Mouse (Mus musculus) 3T3-L1 (cell line): ENCODE data around the gene Atp2a2.
A peak's percentile ranks its signal among the peaks of the same experiment; 100 is the strongest.
"Not testable (repeated sequence)": the region's sequence is repeated elsewhere in the genome, so short reads cannot be mapped to it uniquely, and the experiment has no call there.

Experiments used
- DNase-seq: peaks from one replicate; pipeline ENCODE4 v3.0.0-alpha.2; 2015; ENCODE audit warnings: low read depth, low spot score

Atp2a2 gene

GRCm38 (mm10) chr5:122453188-122453587 is 48.8 kb downstream of the Atp2a2 start:
- no peak for DNase-seq

GRCm38 (mm10) chr5:122452194-122452593 is 49.8 kb downstream of the Atp2a2 start:
- no peak for DNase-seq

DNA sequence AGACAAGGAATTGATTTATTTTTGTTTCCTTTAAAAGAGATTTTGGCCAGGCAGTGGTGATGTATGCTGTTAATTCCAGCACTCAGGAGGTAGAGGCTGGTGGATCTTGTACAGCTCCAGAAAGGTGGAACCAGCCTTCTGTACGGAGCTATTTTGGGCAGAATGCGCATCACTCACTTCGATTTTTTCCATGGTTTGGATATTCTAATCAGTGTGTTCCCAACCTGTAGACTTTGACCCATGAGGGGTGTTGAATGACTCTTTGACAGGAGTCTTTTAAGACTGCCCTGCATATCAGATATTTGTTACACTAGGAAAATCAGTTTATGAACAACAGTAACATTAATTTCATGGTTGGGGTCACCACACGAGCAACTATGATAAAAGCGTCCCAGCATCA is 50.7 kb downstream of the Atp2a2 start:
- DNase-seq, result no peak

- DNase-seq, result no peak
Observed at GRCm38 (mm10) chr5:122450913-122451317, 51.1 kb downstream of the Atp2a2 start.

- DNase-seq, result no peak
Observed at GRCm38 (mm10) chr5:122449946-122450345, 52.1 kb downstream of the Atp2a2 start.

GRCm38 (mm10) chr5:122448869-122449268 is 53.2 kb downstream of the Atp2a2 start:
- DNase-seq, result no peak

DNA sequence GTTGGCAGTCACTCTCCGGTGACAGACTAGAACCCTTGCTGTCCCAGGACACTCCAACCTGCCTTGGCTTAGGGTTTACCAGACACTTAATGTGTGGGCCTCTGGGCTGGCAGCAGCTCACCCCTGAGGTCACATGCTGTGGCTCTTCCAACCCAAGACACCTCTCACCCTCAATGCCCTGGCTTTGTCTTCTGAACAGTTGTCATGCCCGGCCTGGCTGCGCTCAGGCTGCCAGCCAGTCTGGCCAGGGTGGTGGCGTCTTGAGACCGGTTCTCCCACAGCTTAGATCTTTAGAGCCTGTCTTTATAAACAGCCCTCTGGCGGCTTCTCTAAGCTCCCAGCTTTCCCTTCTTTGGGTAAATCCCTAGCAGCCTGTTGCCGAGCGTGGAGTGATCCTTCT is 54.2 kb downstream of the Atp2a2 start:
- no peak for DNase-seq

GRCm38 (mm10) chr5:122445051-122445610 is 56.9 kb downstream of the Atp2a2 start:
- DNase-seq, result no peak

GRCm38 (mm10) chr5:122444492-122444891 is 57.5 kb downstream of the Atp2a2 start:
- no peak for DNase-seq

DNA sequence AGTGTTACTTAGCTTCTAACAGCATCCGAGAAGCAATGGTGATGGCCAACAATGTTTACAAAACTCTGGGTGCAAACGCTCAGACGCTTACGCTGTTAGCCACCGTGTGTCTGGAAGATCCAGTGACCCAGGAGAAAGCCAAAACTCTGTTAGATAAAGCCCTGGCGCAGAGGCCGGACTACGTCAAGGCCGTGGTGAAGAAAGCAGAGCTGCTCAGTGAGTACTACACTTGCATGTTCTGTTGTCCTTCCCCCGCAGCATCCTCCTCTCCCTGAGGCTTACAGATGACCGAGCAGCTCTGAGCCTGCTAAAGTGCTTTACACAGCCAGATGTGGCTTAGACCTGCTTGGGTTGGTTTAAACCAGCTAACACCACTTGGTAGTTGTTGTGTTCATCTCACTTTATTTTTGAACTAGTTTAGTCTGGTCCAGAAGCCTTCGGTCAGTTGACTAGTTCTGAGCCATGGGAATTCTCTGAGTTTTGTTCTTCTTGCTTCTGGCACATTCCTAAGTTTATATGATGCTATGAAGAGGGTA is 61.9 kb downstream of the Atp2a2 start:
- no peak for DNase-seq

DNA sequence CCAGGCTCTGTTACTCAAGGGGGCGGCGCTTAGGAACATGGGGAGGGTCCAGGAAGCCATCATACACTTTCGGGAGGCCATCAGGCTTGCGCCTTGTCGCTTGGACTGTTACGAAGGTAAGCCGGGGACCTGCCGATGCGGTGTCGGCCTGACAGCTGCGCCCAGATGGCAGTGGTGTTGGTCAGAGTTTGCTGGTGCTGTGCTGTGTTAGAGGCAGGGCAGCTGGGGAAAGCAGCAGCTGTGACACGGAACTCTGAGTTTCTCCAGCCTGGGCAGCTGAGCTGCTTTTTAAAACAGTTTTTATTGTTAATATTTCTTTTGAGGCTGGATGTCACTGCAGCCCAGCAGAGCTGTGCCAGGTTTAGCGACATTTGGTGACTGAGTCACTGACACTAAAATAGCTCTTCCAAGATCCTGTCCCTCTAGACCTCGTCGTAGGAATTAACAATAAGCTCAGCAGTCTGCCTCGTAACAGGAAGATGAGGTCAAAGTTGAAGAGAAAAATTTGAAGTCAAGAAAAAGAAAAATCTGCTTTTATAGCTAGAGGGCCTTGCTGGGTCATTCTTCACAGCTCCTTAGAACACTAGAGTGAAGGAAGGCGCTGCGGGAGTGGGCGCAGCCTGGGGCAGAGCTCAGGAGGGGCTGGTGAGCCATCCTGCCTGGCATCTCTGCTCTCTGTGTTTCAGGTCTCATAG is 62.5 kb downstream of the Atp2a2 start:
- DNase-seq, result no peak

GRCm38 (mm10) chr5:122434541-122434940 is 67.5 kb downstream of the Atp2a2 start:
- no peak for DNase-seq

DNA sequence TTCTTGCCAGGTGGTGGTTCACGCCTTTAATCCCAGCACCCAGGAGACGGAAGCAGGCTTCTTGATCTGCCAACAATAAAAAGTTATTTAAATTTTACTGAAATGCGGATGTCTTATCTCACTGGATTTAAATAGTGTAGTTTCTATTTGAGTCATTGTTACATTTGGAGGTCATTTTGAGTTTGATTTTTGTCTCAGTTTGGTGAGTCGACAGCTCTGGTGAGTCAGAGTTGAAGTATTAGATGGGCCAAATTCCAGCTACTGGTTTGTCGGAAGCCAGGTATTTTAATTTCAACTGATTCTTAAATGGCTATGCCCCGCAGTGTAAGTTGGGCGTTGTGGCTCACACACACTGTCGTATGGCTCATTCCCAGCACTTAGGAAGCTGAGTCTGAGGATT is 70.8 kb downstream of the Atp2a2 start:
- peak; percentile 78 for DNase-seq

GRCm38 (mm10) chr5:122430036-122430775 is 71.8 kb downstream of the Atp2a2 start:
- no peak for DNase-seq

DNA sequence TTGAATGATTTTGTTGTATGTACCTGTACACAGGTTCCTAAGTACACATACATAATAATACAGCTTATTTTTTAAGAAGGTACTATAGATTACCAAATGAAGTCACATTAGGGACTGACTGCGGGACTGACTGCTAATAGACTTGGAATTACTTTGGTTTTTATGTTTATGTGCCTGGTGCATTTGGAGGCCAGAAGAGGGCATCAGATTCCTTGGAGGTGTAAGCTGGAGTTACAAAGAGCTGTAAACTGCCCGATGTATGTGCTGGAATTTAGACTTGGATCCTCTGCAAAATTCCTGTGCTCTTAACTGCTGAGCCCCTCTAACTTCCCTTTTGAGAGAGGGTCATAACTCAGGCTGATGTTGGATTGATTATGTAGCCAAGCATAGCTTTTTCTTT is 76.5 kb downstream of the Atp2a2 start:
- DNase-seq, result peak; percentile 32

DNA sequence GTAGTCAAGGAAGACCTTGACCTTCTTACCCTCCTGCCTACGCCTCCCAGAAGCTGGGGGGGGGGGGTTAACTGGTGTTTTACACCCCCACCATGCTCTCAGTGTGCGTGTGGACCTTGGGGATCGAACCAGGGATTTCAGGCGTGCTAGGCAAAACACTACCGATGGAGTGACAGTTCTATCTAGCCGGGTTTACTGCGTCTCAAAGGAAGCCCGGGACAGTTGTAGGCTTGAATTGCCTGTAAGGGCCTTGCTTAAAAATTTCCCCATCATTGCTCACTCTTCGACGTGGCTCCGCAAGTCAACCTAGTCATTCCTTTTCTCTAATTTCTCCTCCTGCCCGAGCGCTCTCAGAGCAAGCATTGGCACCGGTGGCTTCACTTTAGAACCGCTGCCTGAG is 78.9 kb downstream of the Atp2a2 start:
- DNase-seq, result peak; percentile 17

GRCm38 (mm10) chr5:122422071-122422964 is 79.7 kb downstream of the Atp2a2 start:
- peak; percentile 86 for DNase-seq

GRCm38 (mm10) chr5:122421271-122422068 is 80.6 kb downstream of the Atp2a2 start, which contains the start of gene Anapc7:
Gene Anapc7, plus strand, starts transcription at chr5:122421693.
- DNase-seq, result peak; percentile 45

DNA sequence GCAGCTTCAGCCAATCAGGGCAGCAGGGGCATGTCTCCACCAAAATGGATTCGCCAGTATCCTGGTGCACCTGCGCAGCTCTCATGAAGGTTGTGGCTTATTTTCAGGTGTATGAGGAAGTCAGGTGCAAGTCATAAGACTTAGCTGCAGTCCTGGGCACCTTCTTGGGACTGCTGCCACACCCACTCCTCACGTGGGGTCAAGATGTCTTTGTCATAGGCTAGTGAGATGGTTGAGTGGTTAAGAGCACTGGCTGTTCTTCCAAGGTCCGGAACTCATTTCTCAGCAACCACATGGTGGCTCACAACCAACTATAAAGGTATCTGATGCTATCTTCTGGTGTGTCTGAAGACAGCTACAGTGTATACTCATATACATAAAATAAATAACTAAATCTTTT is 81.3 kb downstream of the Atp2a2 start:
- not testable (repeated sequence) for DNase-seq

DNA sequence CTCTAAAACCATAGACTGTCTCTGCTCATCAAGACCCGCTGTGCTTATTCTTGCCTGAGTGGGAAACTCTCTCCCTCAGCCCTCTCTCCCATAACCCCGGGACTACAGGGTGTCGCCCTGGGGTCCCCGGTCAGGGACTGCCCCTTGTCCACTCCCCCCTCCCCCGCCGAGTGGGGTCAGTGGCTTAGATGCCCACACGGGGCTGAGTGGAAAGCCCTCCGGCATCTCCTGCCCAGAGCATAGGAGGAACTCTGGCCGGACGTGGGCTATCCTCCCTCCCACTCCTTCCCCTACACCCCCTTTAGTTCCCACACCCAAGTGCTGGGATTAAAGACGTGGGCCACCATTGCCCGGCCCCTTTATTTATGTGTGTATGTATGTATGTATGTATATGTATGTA is 86.6 kb downstream of the Atp2a2 start:
- no peak for DNase-seq

DNA sequence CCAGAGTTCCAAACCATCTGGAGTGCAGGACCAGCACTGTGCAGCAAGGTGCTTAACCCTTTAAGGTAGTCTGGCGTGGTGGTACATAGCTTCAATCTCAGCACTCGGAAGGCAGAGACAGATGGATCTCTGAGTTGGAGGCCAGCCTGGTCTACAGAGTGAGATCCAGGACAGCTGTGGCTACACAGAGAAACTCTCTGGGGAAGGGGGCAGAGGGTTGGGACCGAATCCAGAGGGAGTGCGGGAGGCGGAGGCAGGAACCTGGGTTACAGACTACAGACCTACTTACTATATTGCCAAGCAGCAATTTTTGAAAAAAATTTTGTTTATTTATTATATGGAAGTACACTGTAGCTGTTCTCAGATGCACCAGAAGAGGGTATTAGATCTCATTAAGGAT is 87.7 kb downstream of the Atp2a2 start:
- no peak for DNase-seq
